Mouse (Mus musculus): ENCODE measurements around the gene Cadm1.

The Cadm1 gene

DNA sequence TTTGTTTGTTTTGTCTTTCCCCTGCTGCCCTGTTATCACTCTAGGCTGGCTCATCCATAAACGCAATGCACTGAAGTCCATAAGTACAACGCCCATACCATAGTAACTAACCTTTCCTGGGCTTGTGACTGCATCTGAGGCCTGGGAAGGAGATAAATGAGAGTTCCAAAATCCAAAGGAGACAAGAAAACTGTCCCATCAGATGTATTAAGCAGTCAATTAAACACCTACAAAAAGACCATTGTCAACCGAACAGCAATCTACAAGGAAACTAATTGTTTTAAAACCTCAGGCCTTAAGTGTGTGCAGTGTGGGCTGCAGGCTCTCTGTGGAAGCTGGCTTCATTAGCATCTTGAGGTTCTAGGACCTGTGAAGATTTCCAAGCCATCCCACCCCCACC, 331.0 kb downstream of the Cadm1 start:
- no peak for DNase-seq (ENCODE audit: extremely low spot score, low spot score)

DNA sequence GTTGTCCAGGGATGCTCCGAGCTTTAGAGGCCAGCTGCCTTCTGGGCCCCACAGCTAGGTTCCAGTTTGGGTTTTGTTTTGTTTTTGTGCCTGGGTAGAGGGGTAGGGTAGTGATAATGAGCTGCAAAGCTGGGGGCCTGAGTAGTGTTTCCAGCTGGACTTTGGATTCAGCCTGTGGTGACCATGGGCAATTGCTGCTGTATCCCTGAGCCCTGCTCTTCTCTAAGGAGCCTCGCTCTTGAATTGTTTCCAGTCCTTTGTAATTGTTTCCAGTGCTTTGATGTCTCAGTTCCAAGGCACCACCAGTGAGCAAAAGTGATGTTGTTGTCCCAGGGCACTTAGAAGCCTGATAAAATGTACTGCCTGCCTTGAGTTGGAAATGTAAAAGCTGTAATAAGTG, 331.8 kb downstream of the Cadm1 start:
- DNase-seq (ENCODE audit: extremely low spot score, low spot score): no peak

DNA sequence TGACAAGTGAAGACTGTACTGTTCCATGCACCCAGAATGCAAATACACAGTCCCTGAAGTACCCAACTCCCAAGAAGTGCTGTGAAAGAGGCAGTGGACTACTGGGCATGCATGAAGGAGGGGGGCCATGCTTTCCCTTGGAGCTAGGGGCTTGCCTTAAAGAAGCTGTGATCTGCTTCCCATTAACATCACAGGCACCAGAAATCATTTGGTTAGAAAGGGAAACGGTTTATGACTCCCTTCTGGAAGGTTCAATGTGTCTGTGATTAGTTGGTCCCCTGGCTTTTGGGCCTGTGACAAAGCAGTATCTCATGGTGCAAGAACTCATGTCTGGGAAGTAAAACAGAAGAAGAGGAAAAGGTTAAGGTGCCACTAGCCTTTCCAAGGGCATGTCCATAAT, 336.0 kb downstream of the Cadm1 start:
- DNase-seq (ENCODE audit: extremely low spot score, low spot score): no peak

- no peak for DNase-seq (ENCODE audit: extremely low spot score, low spot score)
Observed at GRCm38 (mm10) chr9:47867474-47867873, 337.5 kb downstream of the Cadm1 start.

DNA sequence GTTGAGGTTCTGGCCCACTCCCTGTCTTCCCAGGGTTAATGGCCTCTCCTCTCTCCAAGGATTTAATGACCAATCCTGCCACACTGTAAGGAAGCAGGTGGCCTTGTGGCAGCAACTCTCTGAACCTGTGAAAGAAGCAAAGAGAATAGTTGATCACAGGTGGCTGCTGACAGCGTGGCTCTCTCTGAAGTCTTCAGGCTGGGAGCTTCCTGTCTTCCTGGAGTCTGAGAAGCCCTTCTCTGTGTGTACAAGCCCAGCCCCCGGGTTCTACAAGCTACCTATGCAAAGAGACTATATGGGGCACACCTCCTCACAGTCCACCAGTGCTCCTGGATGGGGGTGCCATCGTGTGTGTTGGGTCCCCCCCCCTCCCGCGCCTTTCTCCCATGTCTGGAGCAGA, 339.7 kb downstream of the Cadm1 start:
- no peak for DNase-seq (ENCODE audit: extremely low spot score, low spot score)

- no peak for DNase-seq (ENCODE audit: extremely low spot score, low spot score)
Observed at GRCm38 (mm10) chr9:47876557-47877206, 346.7 kb downstream of the Cadm1 start.

DNA sequence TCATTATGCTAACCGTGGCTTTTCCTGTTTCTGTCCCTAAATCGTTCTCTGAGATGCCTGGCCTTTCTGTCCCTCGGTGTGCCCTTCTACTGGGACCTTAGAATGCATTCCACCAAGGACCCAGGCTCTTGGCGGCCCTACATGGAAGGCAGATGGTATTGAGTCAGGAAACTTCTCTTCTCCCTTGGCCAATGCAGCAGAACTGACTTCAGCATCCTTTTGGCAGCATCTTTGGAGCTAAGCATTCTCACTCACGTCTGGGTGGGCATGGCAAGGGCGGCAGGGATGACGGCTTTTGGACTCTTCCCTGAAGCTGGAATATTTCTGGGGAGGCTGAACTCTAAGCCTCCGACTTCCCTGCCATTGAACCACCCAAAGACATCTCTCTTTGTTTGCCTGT, 350.2 kb downstream of the Cadm1 start:
- DNase-seq (ENCODE audit: extremely low spot score, low spot score): no peak

GRCm38 (mm10) chr9:47882372-47882771, 352.4 kb downstream of the Cadm1 start:
- no peak for DNase-seq (ENCODE audit: extremely low spot score, low spot score)

DNA sequence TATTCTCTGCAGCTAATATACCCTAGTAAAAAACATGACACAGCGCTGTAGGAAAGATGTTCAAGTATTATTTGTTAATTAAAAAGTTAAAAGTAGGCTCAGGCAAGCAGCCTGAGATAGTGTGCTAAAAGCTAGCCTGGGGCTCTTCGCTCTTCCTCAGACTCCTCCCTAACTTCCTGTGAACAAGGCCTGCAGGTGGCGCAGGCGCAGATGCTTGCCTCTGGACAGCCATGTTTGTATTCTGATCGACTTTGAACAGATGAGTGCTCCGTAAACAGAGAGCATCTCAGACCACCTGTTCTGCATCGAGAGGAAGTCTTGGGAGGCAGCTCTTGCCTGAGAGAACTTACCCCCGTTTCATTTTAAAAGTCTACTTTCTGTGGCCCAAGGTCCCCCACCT, 361.7 kb downstream of the Cadm1 start:
- DNase-seq (ENCODE audit: extremely low spot score, low spot score): no peak

GRCm38 (mm10) chr9:47892995-47893394, 363.0 kb downstream of the Cadm1 start:
- no peak for DNase-seq (ENCODE audit: extremely low spot score, low spot score)

DNA sequence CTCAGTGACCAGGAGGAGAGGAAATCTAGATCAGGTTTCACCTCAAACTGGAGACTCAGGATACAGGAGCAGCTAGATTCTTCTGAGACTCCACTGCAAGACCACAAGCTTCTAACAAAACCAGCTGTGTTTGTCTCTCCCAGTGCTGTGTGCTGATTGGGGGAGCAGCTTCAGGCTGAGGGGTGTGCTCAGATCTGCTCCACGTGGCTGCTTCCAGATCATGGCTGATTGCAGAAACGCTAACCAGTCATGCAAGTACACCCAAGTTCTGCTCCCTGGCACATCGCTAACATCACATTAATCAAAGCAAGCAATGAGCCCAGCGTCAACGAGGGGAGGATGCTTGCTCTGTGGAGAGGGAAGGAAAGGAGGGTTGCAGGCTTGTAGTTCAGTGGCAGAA, 364.1 kb downstream of the Cadm1 start:
- DNase-seq (ENCODE audit: extremely low spot score, low spot score): peak; percentile 35

DNA sequence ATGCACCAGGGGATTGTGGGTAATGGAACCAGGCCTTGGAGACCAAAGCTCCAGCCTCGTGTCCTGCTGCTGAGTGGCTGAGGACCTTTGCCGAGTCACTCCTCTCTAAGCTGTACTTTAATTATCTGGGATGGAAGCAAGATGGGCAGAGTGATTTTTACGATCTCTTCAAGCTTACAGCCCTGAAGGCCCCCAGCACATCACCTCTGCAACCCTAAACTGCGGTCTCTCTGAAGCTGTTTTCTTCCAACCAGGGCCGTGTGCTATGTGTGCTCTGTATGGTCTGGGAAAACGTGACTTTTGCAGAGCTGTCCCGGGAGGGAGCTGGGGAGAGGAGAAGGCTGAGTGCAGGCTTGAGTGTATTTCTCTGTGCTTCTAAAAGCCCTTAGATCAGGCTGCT, 364.7 kb downstream of the Cadm1 start:
- peak; percentile 36 for DNase-seq (ENCODE audit: extremely low spot score, low spot score)

- DNase-seq (ENCODE audit: extremely low spot score, low spot score): peak; percentile 44
Observed at GRCm38 (mm10) chr9:47895121-47895520, 365.1 kb downstream of the Cadm1 start.

DNA sequence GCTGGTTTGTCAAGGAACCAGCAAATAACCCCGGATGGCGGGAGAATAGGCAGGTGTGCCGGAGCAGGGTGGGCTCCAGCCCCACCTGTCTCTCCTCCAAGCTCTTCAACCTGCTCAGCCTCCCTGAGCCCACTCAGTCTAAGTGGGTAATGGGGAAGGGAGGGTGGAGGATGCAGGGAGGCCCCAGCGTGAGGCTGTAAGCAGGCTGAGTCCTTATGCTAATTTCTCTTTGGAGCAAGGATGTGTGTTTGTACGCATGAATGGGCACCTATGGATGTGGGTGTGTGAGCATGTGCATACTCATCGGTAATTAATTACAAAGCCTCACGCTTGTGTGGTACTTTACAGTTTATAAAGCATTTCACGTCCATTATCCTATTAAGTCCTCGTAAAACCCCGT, 370.8 kb downstream of the Cadm1 start:
- DNase-seq (ENCODE audit: extremely low spot score, low spot score): no peak

DNA sequence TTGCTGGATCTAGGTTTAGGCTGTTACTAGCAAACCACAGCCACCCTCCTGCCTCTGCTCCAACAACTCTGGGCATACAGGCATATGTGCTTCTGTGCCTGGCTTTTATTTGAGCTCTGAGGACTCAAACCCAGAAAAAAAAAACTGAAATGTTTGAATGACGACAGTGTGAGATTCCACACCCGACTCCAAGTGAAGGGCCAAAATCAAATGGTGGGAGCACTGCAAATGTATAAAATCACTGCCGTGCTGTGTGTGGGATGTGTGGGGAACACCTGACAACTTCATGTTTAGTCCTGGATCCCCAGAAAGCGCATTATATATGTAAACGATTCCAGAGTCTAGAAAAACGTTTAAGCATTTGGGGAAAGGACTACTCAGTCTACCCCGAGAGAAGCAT, 373.7 kb downstream of the Cadm1 start:
- DNase-seq (ENCODE audit: extremely low spot score, low spot score): no peak

- no peak for DNase-seq (ENCODE audit: extremely low spot score, low spot score)
Observed at GRCm38 (mm10) chr9:47904339-47904922, 374.5 kb downstream of the Cadm1 start.

- DNase-seq (ENCODE audit: extremely low spot score, low spot score): no peak
Observed at GRCm38 (mm10) chr9:47906521-47906920, 376.5 kb downstream of the Cadm1 start.
